Mouse (Mus musculus) stomach, postnatal 0 days (tissue): Measurements from ENCODE around the gene Gpr179.

Source experiments
- CTCF ChIP-seq: IDR thresholded peaks from 2 replicates; pipeline ENCODE4 v1.5.1; 2016; ENCODE audit warnings: antibody characterized with exemption, low read depth, mild to moderate bottlenecking, moderate library complexity
- EP300 ChIP-seq: optimal IDR thresholded peaks from 2 replicates; pipeline ENCODE3; 2016; ENCODE audit warnings: antibody characterized with exemption

- TF ChIP-seq CTCF: no peak
- no peak for TF ChIP-seq EP300
Observed at GRCm38 (mm10) chr11:97362649-97362942, 10.7 kb upstream of the Gpr179 start.
